Mouse (Mus musculus) E14TG2a.4 (cell line): ENCODE measurements around the gene Best2.

Source experiments
- H3K27me3 ChIP-seq: 2 replicates; pipeline ENCODE4 v1.6.1; 2014; ENCODE audit warnings: low read length, control low read depth; ENCODE audit not compliant: insufficient read depth
- H3K36me3 ChIP-seq: 2 replicates; pipeline ENCODE4 v1.6.1; 2014; ENCODE audit warnings: low read length, control low read depth; ENCODE audit not compliant: insufficient read depth
- H3K4me1 ChIP-seq: replicated peaks from 2 replicates; pipeline ENCODE4 v1.6.1; 2014; ENCODE audit warnings: low read depth, low read length, control low read depth
- H3K4me3 ChIP-seq: replicated peaks from 2 replicates; pipeline ENCODE4 v1.5.1; 2014; ENCODE audit warnings: mild to moderate bottlenecking, low read length
- H3K9me3 ChIP-seq: 2 replicates; pipeline ENCODE4 v1.6.1; 2014; ENCODE audit warnings: low read length, control low read depth
- CTCF ChIP-seq: conservative IDR thresholded peaks from 2 replicates; pipeline ENCODE4 v1.5.1; 2014; ENCODE audit warnings: low read length
- NANOG ChIP-seq: IDR thresholded peaks from 2 replicates; pipeline ENCODE4 v1.6.1; 2014; ENCODE audit warnings: borderline replicate concordance, low read length, mixed read lengths
- POU5F1 ChIP-seq: IDR thresholded peaks from 2 replicates; pipeline ENCODE4 v1.6.1; 2014; ENCODE audit warnings: low read length, borderline replicate concordance

Best2 gene

DNA sequence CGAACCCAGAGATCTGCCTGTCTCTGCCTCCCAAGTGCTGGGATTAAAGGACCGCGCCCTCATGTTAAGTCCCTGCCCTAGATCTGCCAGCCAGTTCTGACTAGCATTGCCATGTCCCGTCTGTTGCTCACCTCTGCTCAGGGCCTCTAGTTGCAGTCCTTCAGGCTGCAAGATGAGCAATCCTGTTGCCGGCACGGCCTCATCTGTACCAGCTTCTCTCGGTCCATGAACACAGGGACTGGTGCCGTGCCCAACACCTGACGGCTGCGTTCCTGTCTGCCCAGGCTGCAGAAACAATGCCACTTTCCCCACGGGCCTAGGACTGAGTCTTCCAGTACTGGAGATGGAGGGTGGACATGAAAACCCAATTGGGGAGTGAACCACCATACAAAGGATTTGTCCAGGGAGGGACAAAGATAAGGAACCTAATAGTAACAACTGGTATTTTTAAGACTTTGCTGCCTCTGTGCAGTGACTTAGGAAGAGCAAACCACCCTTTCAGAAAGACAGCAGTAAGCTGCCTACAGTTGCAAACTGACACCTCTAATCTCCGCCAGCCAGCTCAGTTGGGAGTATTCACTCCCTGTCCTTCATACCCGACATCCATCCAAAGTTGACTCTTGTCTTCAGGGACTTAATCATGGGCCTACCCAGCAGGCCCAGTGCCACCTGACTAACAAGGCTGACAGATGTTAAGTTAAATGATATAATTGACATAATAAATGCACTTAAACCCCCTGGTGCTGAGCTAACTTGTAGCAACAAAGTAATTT is 46.6 kb downstream of the Best2 start:
- Histone ChIP-seq H3K4me3 (peak overlapping the region; percentile 86; the same call in 1 of the 2 replicates), H3K36me3 (peaks cover 44% of the 10 kb centered on the region), H3K27me3 (no peaks in the 10 kb centered on the region), H3K4me1 (peaks cover 55% of the 10 kb centered on the region), H3K9me3 (no peaks in the 10 kb centered on the region)
- TF ChIP-seq POU5F1: no peak
- no peak for TF ChIP-seq CTCF
- TF ChIP-seq NANOG: no peak

DNA sequence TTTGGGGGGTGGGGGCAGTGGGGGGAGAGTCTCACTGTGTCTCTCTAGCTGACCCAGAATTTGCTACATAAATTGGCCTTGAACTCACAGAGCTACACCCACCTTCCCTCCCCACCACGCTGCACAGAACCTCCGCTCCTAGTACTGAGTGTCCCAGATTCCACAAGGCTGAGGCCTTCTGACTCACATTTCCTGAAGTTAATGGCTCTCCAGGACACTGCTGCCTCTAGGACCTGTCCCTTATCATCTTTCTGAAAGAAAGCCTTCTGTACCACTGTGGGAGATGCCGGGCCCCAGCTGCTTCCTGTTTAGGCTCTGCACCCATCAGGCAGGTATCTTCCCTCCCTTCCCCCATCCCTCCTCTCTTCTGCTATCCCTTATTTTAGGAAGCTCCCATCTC is 47.7 kb downstream of the Best2 start:
- H3K4me1 ChIP-seq: peaks cover 52% of the 10 kb centered on the region
- H3K27me3 ChIP-seq: no peaks in the 10 kb centered on the region
- no peaks in the 10 kb centered on the region for H3K9me3 ChIP-seq
- TF ChIP-seq NANOG: no peak
- no peak overlapping the region; the same call in 1 of the 2 replicates for H3K4me3 ChIP-seq
- peaks cover 44% of the 10 kb centered on the region for H3K36me3 ChIP-seq

GRCm38 (mm10) chr8:84965731-84966291 is 48.5 kb downstream of the Best2 start:
- Histone ChIP-seq H3K36me3 (peaks cover 44% of the 10 kb centered on the region), H3K27me3 (no peaks in the 10 kb centered on the region), H3K9me3 (no peaks in the 10 kb centered on the region), H3K4me1 (peaks cover 45% of the 10 kb centered on the region), H3K4me3 (peak overlapping the region; percentile 92)
- TF ChIP-seq CTCF (no peak), NANOG (no peak), POU5F1 (no peak)

GRCm38 (mm10) chr8:84963952-84964351 is 50.4 kb downstream of the Best2 start:
- TF ChIP-seq NANOG (no peak), CTCF (no peak), POU5F1 (no peak)
- peaks cover 35% of the 10 kb centered on the region for H3K4me1 ChIP-seq
- H3K27me3 ChIP-seq: no peaks in the 10 kb centered on the region
- H3K4me3 ChIP-seq: no peak overlapping the region
- H3K9me3 ChIP-seq: no peaks in the 10 kb centered on the region
- peaks cover 52% of the 10 kb centered on the region for H3K36me3 ChIP-seq

GRCm38 (mm10) chr8:84959811-84960210 is 54.5 kb downstream of the Best2 start:
- Histone ChIP-seq H3K9me3 (no peaks in the 10 kb centered on the region), H3K27me3 (no peaks in the 10 kb centered on the region), H3K4me3 (no peak overlapping the region), H3K4me1 (peaks cover 26% of the 10 kb centered on the region), H3K36me3 (peaks cover 71% of the 10 kb centered on the region)
- no peak for TF ChIP-seq CTCF
- TF ChIP-seq POU5F1: no peak
- TF ChIP-seq NANOG: no peak
